Mouse (Mus musculus) ES-CJ7 (cell line): ENCODE data around the gene Lgi1.
A peak's percentile ranks its signal among the peaks of the same experiment; 100 is the strongest.

ENCODE experiments used
- DNase-seq: peaks from one replicate; pipeline ENCODE4 v3.0.0; 2011; ENCODE audit warnings: low read depth, low spot score

The Lgi1 gene

GRCm38 (mm10) chr19:38264505-38265500 lies at the start of gene Lgi1:
Gene Lgi1, plus strand, starts transcription at chr19:38264536.
- peak; percentile 14 for DNase-seq

- DNase-seq = no peak
Measured at GRCm38 (mm10) chr19:38217696-38218095, 46.6 kb upstream of the Lgi1 start.

- no peak for DNase-seq
Measured at GRCm38 (mm10) chr19:38223356-38223904, 40.9 kb upstream of the Lgi1 start.

- DNase-seq = peak; percentile 88
Measured at GRCm38 (mm10) chr19:38223905-38224684, 40.2 kb upstream of the Lgi1 start, which contains the start of gene Fra10ac1. Gene Fra10ac1, minus strand, starts transcription at chr19:38224156.

- no peak for DNase-seq
Measured at GRCm38 (mm10) chr19:38224685-38225060, 39.7 kb upstream of the Lgi1 start.

GRCm38 (mm10) chr19:38228699-38229098 lies 35.6 kb upstream of the Lgi1 start:
- DNase-seq = peak; percentile 68

GRCm38 (mm10) chr19:38232087-38232486 lies 32.2 kb upstream of the Lgi1 start:
- no peak for DNase-seq

- no peak for DNase-seq
Measured at GRCm38 (mm10) chr19:38232516-38232915, 31.8 kb upstream of the Lgi1 start.

- peak; percentile 76 for DNase-seq
Measured at GRCm38 (mm10) chr19:38236526-38236925, 27.8 kb upstream of the Lgi1 start.

- DNase-seq = peak; percentile 95
Measured at GRCm38 (mm10) chr19:38237834-38238212, 26.5 kb upstream of the Lgi1 start.

GRCm38 (mm10) chr19:38238213-38238951 lies 26.0 kb upstream of the Lgi1 start:
- no peak for DNase-seq

- DNase-seq = no peak
Measured at GRCm38 (mm10) chr19:38242314-38242852, 22.0 kb upstream of the Lgi1 start.

- no peak for DNase-seq
Measured at GRCm38 (mm10) chr19:38244748-38245147, 19.6 kb upstream of the Lgi1 start.

- DNase-seq = no peak
Measured at GRCm38 (mm10) chr19:38245361-38246176, 18.8 kb upstream of the Lgi1 start.

GRCm38 (mm10) chr19:38246177-38246622 lies 18.1 kb upstream of the Lgi1 start:
- no peak for DNase-seq

GRCm38 (mm10) chr19:38249627-38250026 lies 14.7 kb upstream of the Lgi1 start:
- DNase-seq = no peak

GRCm38 (mm10) chr19:38253796-38254195 lies 10.5 kb upstream of the Lgi1 start:
- peak; percentile 77 for DNase-seq

- DNase-seq = no peak
Measured at GRCm38 (mm10) chr19:38258651-38259065, 5.7 kb upstream of the Lgi1 start.

- no peak for DNase-seq
Measured at GRCm38 (mm10) chr19:38259436-38259835, 4.9 kb upstream of the Lgi1 start.

GRCm38 (mm10) chr19:38260346-38260745 lies 4.0 kb upstream of the Lgi1 start:
- DNase-seq = no peak
